Mouse (Mus musculus) lung, embryonic 16.5 days (tissue): ENCODE measurements around the gene Ckb. TPM values are rescaled to one million over a fixed set of nuclear protein-coding genes. Genes with fewer than 3 reads are reported as not detected.
"Not testable (repeated sequence)": the region's sequence is repeated elsewhere in the genome, so short reads cannot be mapped to it uniquely, and the experiment has no call there.

Experiments
- ATAC-seq: fragments of 200-750 bp; cut with Nextera tagmentation; 2 replicates; pipeline ENCODE4 v1.8.0; 2017; ENCODE audit warnings: low read depth, mild to moderate bottlenecking, moderate library complexity
- H3K27ac ChIP-seq: fragments of 300-500 bp; sonication (generic); 2 replicates; pipeline ENCODE4 v1.5.1; 2014; ENCODE audit warnings: mild to moderate bottlenecking, control low read depth, low read length
- H3K27me3 ChIP-seq: fragments of 300-500 bp; sonication (generic); 2 replicates; pipeline ENCODE4 v1.6.1; 2014; ENCODE audit warnings: low read depth, low read length, mixed read lengths; ENCODE audit not compliant: control insufficient read depth, insufficient read depth
- H3K36me3 ChIP-seq: fragments of 300-500 bp; sonication (generic); 2 replicates; pipeline ENCODE4 v1.6.1; 2014; ENCODE audit warnings: low read length; ENCODE audit not compliant: control insufficient read depth, insufficient read depth
- H3K4me1 ChIP-seq: fragments of 300-500 bp; sonication (generic); replicated peaks from 2 replicates; pipeline ENCODE4 v1.6.1; 2014; ENCODE audit warnings: low read length, mixed read lengths; ENCODE audit not compliant: control insufficient read depth, insufficient read depth
- H3K4me2 ChIP-seq: fragments of 300-500 bp; sonication (generic); 2 replicates; pipeline ENCODE4 v1.6.1; 2014; ENCODE audit warnings: low read depth, low read length, control low read depth
- H3K4me3 ChIP-seq: fragments of 300-500 bp; sonication (generic); 2 replicates; pipeline ENCODE4 v1.5.1; 2014; ENCODE audit warnings: mild to moderate bottlenecking, low read length, control low read depth
- H3K9ac ChIP-seq: fragments of 300-500 bp; sonication (generic); 2 replicates; pipeline ENCODE4 v1.6.1; 2014; ENCODE audit warnings: low read length, control low read depth
- H3K9me3 ChIP-seq: fragments of 300-500 bp; sonication (generic); 2 replicates; pipeline ENCODE4 v1.6.1; 2016; ENCODE audit warnings: low read length; ENCODE audit not compliant: control insufficient read depth
- WGBS: fragments of 180-500 bp; shearing (Covaris S2); extraction: QIAGEN DNeasy Blood & Tissue Kit; methylation state at CpG from one replicate; pipeline ENCODE4 v1.1.7; 2014; 5-methylcytosine and 5-hydroxymethylcytosine counted together
- polyA plus RNA-seq: library from polyadenylated mRNA; unstranded; fragments of >200 nt; fragmentation: Nextera tagmentation; extraction: Ambion mirVana; gene quantifications from 2 replicates; pipeline ENCODE4 v1.2.1, GENCODE M21; 2015

Ckb gene
- polyA plus RNA-seq, 1 experiment from 2014 or later, result 218 TPM

DNA sequence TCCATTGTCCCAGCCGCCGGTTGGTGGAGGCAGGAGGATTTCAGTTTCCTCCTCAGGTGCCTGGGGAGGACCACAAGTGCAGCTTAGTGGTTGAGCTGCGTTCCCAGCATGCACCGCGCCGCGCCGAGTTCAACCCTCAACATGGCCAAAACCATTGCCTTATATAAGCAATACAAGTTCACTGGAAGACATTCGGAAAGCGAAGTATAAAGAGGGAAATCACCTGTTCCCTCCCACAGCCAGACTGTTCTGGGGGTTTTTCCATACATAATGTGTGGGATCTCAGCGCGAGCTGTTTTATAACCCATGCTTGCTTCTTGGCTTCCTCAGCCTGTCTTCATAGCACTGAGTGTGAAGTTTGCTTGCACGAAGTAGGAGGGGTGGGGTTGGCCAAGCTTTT, 5.8 kb downstream of the Ckb start:
- ATAC-seq, result no peak
- H3K4me3 ChIP-seq, result no peak overlapping the region
- no peak overlapping the region for H3K27ac ChIP-seq
- H3K4me2 ChIP-seq, result no peak overlapping the region
- peaks cover 12% of the 10 kb centered on the region; the same call in 1 of the 2 replicates for H3K27me3 ChIP-seq
- 76% methylated on average over 13 of the region's 13 CpGs for WGBS
- no peaks in the 10 kb centered on the region for H3K9me3 ChIP-seq
- H3K9ac ChIP-seq, result no peak overlapping the region
- H3K36me3 ChIP-seq, result no peaks in the 10 kb centered on the region
- H3K4me1 ChIP-seq, result peaks cover 53% of the 10 kb centered on the region

DNA sequence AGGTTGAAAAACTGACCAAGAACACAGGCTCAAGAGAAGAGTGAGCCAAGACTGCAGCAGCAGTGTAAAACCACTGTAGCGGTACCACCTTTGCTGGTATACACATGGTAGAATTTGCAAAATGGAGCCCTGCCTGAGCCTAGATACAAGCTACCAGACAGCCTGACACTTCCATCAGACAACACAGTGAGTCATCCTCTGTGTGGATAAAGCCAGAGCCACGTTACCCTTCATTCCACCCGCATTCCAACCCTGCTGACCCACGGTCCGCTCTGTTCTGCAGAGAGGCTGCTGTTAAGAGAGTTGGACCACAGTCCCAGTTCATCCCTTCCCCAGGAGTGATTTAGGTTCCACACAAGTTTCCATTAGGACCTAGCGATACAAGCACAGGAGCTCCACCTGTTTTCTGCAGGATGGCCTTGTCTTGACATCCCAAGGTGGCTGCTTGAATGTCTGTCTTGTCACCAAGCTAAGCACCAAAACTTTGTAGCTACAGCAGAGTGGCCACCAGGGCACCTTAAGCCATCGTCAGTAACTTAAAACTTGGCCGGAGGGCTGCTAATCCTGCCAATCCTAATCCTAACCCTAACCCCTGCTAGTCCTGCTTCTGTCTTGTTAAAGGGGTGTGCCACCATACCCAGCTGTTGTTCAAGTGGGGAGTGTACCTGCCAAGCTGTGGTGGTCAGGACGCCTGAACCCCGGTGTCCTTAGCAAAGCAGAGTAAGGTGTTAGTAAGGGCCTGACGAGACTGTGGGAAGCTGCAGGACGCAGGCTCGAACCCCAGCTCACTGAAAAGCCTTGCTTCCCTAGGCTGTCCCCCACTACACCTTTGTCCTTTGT, 6.9 kb downstream of the Ckb start:
- no peak overlapping the region for H3K9ac ChIP-seq
- H3K4me1 ChIP-seq, result peaks cover 42% of the 10 kb centered on the region
- H3K9me3 ChIP-seq, result no peaks in the 10 kb centered on the region
- H3K36me3 ChIP-seq, result no peaks in the 10 kb centered on the region
- WGBS, result 71% methylated on average over 13 of the region's 13 CpGs
- H3K27me3 ChIP-seq, result peaks cover 4% of the 10 kb centered on the region; the same call in 1 of the 2 replicates
- H3K4me3 ChIP-seq, result no peak overlapping the region
- H3K27ac ChIP-seq, result peak overlapping the region; percentile 95
- no peak for ATAC-seq
- H3K4me2 ChIP-seq, result no peak overlapping the region

DNA sequence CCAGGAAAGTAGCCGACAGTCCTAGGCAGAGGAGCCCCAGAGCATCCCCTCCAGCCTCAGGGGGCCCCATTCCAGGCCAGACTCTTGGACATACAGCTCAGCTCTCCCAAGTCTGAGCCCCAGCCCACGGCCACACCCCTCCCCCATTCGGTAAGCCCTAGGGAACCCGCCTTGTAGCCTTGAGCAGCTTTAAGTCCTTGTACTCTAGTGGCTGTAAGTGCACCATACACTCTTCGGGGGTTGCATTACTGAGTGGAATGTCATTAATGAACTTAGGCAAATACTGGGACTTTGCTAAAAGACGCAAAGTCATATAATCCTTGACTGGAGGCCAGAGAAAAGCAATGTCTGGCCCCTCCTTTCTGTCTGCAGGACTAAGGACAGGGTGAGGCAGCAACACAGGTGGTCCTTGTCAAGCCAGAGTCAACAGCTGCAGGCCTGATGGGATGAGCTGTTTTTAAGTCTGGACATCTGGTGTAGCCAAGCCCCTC, 7.9 kb downstream of the Ckb start:
- H3K27ac ChIP-seq, result peak overlapping the region; percentile 95
- peak overlapping the region; percentile 25 for H3K4me2 ChIP-seq
- H3K9me3 ChIP-seq, result no peaks in the 10 kb centered on the region
- no peak overlapping the region for H3K9ac ChIP-seq
- peak; percentile 86 for ATAC-seq
- WGBS, result 14% methylated on average over 6 of the region's 6 CpGs
- H3K36me3 ChIP-seq, result peaks cover under 1% of the 10 kb centered on the region; the same call in 1 of the 2 replicates
- no peaks in the 10 kb centered on the region for H3K27me3 ChIP-seq
- H3K4me3 ChIP-seq, result no peak overlapping the region
- peaks cover 34% of the 10 kb centered on the region for H3K4me1 ChIP-seq

DNA sequence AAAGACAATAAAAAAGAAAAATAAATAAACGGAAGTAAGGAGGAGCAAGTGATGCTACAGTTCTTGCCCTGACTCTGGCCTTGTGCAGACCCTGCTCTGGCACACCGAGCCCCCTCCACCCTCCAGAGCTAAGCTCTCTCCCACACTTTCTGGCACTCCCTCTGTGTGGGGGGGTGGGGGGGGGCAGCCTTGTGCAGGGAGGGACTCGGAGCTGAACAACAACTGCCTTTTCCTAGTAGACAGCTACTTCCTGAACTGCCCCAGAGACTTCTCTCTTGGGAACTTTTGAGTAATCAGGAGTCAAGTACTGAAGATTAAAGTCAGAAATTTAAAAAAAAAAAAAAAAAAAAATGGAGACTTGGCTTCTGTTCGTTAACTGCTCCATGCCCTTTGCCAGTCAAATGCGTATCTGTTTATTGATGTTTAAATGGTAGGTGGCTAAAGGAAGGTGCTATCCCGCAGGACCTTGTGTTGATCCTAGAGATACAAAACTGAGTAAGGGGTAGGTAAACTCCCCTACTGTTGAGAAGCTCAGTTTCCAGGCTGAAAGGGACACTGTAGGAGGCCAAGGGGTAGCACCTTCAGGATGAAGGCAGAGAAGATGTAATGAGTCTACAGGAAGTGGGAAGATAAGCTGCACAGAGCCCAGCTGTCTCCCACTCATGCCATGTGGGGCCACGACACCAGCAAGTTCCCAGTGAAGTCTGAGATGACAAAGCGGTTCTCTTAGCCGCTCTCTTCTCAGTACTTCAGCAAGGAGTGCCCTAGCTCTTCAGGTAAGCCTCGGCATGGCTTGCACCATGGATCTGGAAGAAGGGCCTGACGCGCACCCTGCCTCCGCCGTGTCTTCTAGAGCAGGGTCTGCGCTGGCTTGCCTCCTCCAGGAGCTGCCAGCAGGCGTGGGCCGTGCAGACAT, 8.7 kb downstream of the Ckb start:
- peak overlapping the region; percentile 25 for H3K4me2 ChIP-seq
- WGBS, result 21% methylated on average over 17 of the region's 17 CpGs
- H3K4me3 ChIP-seq, result no peak overlapping the region
- no peaks in the 10 kb centered on the region for H3K27me3 ChIP-seq
- peaks cover 2% of the 10 kb centered on the region; the same call in 1 of the 2 replicates for H3K36me3 ChIP-seq
- H3K27ac ChIP-seq, result peak overlapping the region; percentile 95
- H3K4me1 ChIP-seq, result peaks cover 27% of the 10 kb centered on the region
- no peak overlapping the region for H3K9ac ChIP-seq
- H3K9me3 ChIP-seq, result no peaks in the 10 kb centered on the region
- ATAC-seq, result peak; percentile 34

DNA sequence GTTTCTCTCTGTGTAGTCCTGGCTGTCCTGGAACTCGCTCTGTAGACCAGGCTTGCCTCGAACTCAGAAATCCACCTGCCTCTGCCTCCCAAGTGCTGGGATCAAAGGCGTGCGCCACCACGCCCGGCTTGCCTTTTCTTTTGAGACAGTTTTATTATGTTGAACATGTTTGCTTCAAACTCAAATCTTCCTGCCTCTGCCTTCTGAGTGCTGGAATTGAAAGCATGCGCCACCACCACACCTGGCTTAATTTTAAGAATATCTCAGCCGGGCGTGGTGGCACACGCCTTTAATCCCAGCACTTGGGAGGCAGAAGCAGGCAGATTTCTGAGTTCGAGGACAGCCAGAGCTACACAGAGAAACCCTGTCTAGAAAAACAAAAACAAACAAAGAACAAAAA, 10.6 kb downstream of the Ckb start:
- H3K9ac ChIP-seq, ATAC-seq: not testable (repeated sequence)

DNA sequence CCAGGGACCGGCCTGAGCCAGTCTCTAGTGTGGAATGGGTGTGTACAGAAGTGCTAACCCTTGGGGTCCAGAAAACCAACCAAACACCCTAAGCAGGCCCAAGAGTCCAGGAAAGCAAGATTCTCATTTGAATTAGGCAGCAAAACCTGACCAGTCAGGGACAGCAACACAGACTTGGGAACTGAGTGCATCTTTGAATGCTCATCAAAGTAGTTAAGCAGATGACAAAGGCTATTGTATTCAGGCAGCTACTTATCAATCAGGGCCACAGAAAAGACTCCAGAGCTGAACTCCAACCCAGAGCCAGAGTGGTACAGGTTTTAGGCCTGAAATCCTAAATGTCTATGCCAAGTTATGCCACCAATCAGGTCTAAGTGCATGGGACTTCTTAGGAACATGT, 11.5 kb downstream of the Ckb start:
- no peaks in the 10 kb centered on the region for H3K27me3 ChIP-seq
- no peak overlapping the region for H3K4me2 ChIP-seq
- no peak overlapping the region for H3K4me3 ChIP-seq
- no peak for ATAC-seq
- 86% methylated on average over 1 of the region's 1 CpGs for WGBS
- no peak overlapping the region for H3K27ac ChIP-seq
- H3K36me3 ChIP-seq, result peaks cover 15% of the 10 kb centered on the region
- H3K9ac ChIP-seq, result no peak overlapping the region
- peaks cover 26% of the 10 kb centered on the region for H3K4me1 ChIP-seq
- no peaks in the 10 kb centered on the region for H3K9me3 ChIP-seq

More for the DNA sequence above, 10.6 kb downstream of the Ckb start:
- H3K4me2 ChIP-seq, H3K36me3 ChIP-seq, H3K9me3 ChIP-seq, H3K27me3 ChIP-seq, H3K4me3 ChIP-seq, H3K27ac ChIP-seq: not testable (repeated sequence)
- peaks cover 26% of the 10 kb centered on the region for H3K4me1 ChIP-seq
- 98% methylated on average over 11 of the region's 11 CpGs for WGBS

DNA sequence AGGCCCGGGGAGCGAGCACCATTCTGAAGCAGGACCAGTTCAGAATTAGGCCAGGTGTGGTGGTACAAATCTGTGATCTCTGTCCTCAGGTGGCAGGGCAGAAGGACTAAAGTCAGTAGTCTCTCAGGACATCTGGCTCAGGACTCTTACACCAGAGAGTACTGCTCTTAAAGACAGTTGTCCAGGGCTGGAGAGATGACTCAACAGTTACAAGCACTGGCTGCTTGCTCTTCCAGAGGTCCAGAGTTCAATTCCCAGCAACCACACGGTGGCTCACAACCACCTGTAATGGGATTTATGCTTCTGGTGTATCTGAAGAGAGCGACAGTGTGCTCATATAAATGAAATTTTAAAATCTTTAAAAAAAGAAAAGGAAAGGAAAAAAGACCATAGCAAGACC, 12.8 kb downstream of the Ckb start:
- WGBS, result 94% methylated on average over 4 of the region's 4 CpGs
- Histone ChIP-seq H3K9ac (no peak overlapping the region), H3K36me3 (peaks cover 15% of the 10 kb centered on the region), H3K4me1 (peaks cover 13% of the 10 kb centered on the region), H3K27ac (no peak overlapping the region), H3K9me3 (no peaks in the 10 kb centered on the region), H3K27me3 (no peaks in the 10 kb centered on the region), H3K4me3 (no peak overlapping the region), H3K4me2 (no peak overlapping the region)
- no peak for ATAC-seq

DNA sequence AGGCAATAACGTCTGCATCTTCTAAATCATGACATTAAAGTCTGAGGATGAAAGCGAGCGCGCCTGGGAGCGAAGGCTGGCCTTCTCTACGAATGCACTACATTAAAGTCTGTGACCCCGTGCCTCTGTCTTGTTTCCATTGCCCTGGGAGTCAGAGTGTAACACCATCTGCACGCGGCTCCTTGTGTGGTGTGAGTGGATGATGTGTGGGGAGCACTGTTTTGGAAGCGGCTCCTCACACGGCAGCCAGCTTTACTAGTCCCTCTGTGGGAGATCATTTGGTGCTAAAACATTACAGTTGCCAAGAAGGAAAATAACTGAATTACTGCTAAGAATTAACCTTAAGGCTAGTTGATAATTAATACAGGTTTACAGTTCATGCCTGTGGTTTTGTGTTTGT, 16.4 kb downstream of the Ckb start:
- no peak for ATAC-seq
- no peaks in the 10 kb centered on the region for H3K9me3 ChIP-seq
- 91% methylated on average over 11 of the region's 11 CpGs for WGBS
- no peak overlapping the region for H3K27ac ChIP-seq
- peaks cover 18% of the 10 kb centered on the region for H3K36me3 ChIP-seq
- H3K4me2 ChIP-seq, result no peak overlapping the region
- H3K27me3 ChIP-seq, result no peaks in the 10 kb centered on the region
- no peak overlapping the region for H3K4me3 ChIP-seq
- H3K4me1 ChIP-seq, result no peaks in the 10 kb centered on the region
- no peak overlapping the region for H3K9ac ChIP-seq

DNA sequence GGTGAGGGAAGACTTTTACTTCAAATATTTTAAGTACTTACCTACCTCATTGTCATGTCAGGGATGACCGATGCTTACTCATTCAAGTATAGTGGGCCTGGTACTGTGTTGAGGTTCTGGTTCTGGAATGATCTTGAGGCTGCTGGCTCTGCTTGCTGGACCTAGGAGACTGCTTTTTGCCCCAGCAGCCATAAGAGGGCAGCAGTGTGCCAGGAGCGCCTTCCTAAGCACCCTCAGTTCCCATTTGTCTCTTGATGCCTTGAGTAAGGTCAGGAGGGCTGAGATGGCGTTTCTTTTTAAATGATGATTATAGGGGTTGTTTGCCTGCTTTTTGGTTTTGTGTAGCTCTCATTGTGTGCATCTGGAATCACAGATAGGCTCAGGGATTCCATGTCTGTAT, 18.7 kb downstream of the Ckb start:
- H3K9ac ChIP-seq, result no peak overlapping the region
- peaks cover 22% of the 10 kb centered on the region for H3K36me3 ChIP-seq
- H3K27ac ChIP-seq, result no peak overlapping the region
- no peaks in the 10 kb centered on the region for H3K27me3 ChIP-seq
- H3K4me1 ChIP-seq, result no peaks in the 10 kb centered on the region
- H3K4me3 ChIP-seq, result no peak overlapping the region
- H3K9me3 ChIP-seq, result no peaks in the 10 kb centered on the region
- WGBS, result 32% methylated on average over 3 of the region's 3 CpGs
- H3K4me2 ChIP-seq, result no peak overlapping the region
- ATAC-seq, result peak; percentile 75
